Mouse (Mus musculus) liver, adult (tissue): ENCODE measurements around the gene Fads1.

Source experiments
- GATA4 ChIP-seq: IDR thresholded peaks from 2 replicates; pipeline ENCODE4 v1.6.1; 2014; ENCODE audit warnings: mild to moderate bottlenecking, low read length; ENCODE audit not compliant: insufficient replicate concordance

Gene Fads1

GRCm38 (mm10) chr19:10194337-10194736, 11.6 kb downstream of the Fads1 start:
- no peak for TF ChIP-seq GATA4

- no peak for TF ChIP-seq GATA4
Observed at GRCm38 (mm10) chr19:10195252-10195651, 12.6 kb downstream of the Fads1 start.

GRCm38 (mm10) chr19:10197130-10197529, 14.4 kb downstream of the Fads1 start:
- TF ChIP-seq GATA4 = no peak

GRCm38 (mm10) chr19:10198286-10198685, 15.6 kb downstream of the Fads1 start:
- no peak for TF ChIP-seq GATA4

- TF ChIP-seq GATA4 = no peak
Observed at GRCm38 (mm10) chr19:10198723-10199122, 16.0 kb downstream of the Fads1 start.

GRCm38 (mm10) chr19:10203146-10203847, 20.6 kb downstream of the Fads1 start:
- no peak for TF ChIP-seq GATA4

GRCm38 (mm10) chr19:10203848-10204615, 21.3 kb downstream of the Fads1 start, which contains the start of the genes Tmem258 and Fen1:
Tmem258 (plus strand) TSS chr19:10204014.
Fen1 (minus strand) TSS chr19:10204169.
- TF ChIP-seq GATA4 = no peak

GRCm38 (mm10) chr19:10204616-10205001, 21.9 kb downstream of the Fads1 start:
- TF ChIP-seq GATA4 = no peak

GRCm38 (mm10) chr19:10205051-10205450, 22.4 kb downstream of the Fads1 start:
- no peak for TF ChIP-seq GATA4

GRCm38 (mm10) chr19:10208851-10209250, 26.2 kb downstream of the Fads1 start:
- no peak for TF ChIP-seq GATA4

- no peak for TF ChIP-seq GATA4
Observed at GRCm38 (mm10) chr19:10210885-10211284, 28.2 kb downstream of the Fads1 start.

GRCm38 (mm10) chr19:10213796-10214471, 31.2 kb downstream of the Fads1 start:
- no peak for TF ChIP-seq GATA4

- no peak for TF ChIP-seq GATA4
Observed at GRCm38 (mm10) chr19:10216101-10216500, 33.4 kb downstream of the Fads1 start.

GRCm38 (mm10) chr19:10219108-10219507, 36.4 kb downstream of the Fads1 start:
- TF ChIP-seq GATA4 = no peak

- no peak for TF ChIP-seq GATA4
Observed at GRCm38 (mm10) chr19:10219593-10219992, 36.9 kb downstream of the Fads1 start.

- TF ChIP-seq GATA4 = no peak
Observed at GRCm38 (mm10) chr19:10221585-10221984, 38.9 kb downstream of the Fads1 start.
